Mouse (Mus musculus) neutrophil, adult 59 days (primary cell): Measurements from ENCODE around the gene Ipcef1. TPM values are rescaled to one million over a fixed set of nuclear protein-coding genes. Genes with fewer than 3 reads are reported as not detected.

Experiments used
- total RNA-seq, 2 experiments: library from RNA; stranded (reverse); gene quantifications; 1 replicate in 1 of 2; 2 replicates in 1 of 2; pipeline ENCODE4 v1.2.4; 2023

Ipcef1 gene
- total RNA-seq = 100 to 1,000 TPM; 123 to 129 TPM

GRCm38 (mm10) chr10:7052315-7053017 lies at the start of gene Ipcef1:
Gene Ipcef1 (minus strand): TSS chr10:7052478.

Other genes starting within 250 kb of the Ipcef1 start
- gene Cnksr3, start 159.8 kb upstream of the Ipcef1 start, total RNA-seq = 1 to 10 TPM; 3.5 to 3.7 TPM